Mouse (Mus musculus) embryonic fibroblast, embryonic 13.5 days (primary cell): Measurements from ENCODE around the gene Cnih1.

ENCODE experiments used
- CTCF ChIP-seq: IDR thresholded peaks from 2 replicates; pipeline ENCODE4 v1.5.1; 2011; ENCODE audit warnings: mild to moderate bottlenecking, control low read depth, low read length, moderate library complexity, borderline replicate concordance; ENCODE audit not compliant: insufficient read depth
- POLR2A ChIP-seq: IDR thresholded peaks from 2 replicates; pipeline ENCODE4 v1.6.1; 2011; ENCODE audit warnings: low read depth, mild to moderate bottlenecking, control low read depth, low read length, moderate library complexity

DNA sequence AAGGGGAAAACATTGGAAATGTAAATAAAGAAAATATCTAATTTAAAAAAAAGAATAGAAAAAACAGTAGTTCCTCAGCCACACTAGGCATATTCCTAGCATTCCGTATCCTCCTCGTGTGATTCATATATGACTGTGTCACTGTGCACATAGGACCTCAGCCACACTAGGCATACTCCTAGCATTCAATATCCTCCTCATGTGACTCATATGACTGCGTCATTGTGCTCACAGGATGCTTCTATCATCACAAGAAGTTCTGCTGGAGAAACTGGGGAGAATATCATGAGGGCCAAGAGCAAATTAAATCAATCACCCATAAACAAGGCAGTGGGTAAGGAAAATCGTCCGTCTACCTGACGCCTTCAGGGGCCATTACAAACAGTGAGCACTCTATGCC is 2.5 kb upstream of the Cnih1 start:
- no peak for TF ChIP-seq CTCF
- TF ChIP-seq POLR2A: no peak
